Mouse (Mus musculus): Measurements from ENCODE around the gene Agbl5. TPM values are rescaled to one million over a fixed set of nuclear protein-coding genes. Genes with fewer than 3 reads are reported as not detected.

Gene Agbl5
- polyA plus RNA-seq, 2 experiments: 27.7 to 61.9 TPM

DNA sequence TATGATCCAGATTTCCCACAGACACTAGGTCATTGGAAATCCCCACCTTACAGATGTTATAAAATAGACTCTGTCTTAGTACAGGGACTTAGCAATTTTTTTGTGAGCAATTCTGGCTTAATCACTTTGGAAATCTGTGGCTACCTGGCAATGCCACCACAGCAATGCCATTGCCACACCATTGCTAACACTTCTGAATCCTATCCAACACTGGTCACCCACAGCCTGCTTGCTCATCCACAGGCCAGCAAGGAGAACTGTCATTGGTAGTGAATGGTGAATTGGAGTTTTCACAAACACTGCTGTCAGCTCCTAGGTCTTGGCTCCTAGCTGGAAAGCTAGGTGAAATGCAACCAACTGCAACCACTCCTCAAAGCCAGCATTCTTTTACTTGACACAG is 22.0 kb downstream of the Agbl5 start:
- ATAC-seq (ENCODE audit: low FRiP score, low read depth): no peak
- no peak for TF ChIP-seq POLR2A (IDR thresholded peaks at IDR 0.05; ENCODE audit: borderline replicate concordance, extremely low read depth, insufficient read depth, insufficient read length)
- Histone ChIP-seq H3K4me2 (replicated peaks; ENCODE audit: low read depth, low read length, severe bottlenecking) (no peak overlapping the region), H3K36me3 (ENCODE audit: control insufficient read depth, insufficient read depth, low read length) (peaks cover 10% of the 10 kb centered on the region), H3K9ac (ENCODE audit: low read depth, low read length, severe bottlenecking) (no peak overlapping the region), H3K4me3 (replicated peaks; ENCODE audit: low read length) (no peak overlapping the region), H3K4me1 (ENCODE audit: control insufficient read depth, insufficient read depth, low read length) (peaks cover 66% of the 10 kb centered on the region), H3K27ac (replicated peaks; ENCODE audit: low read depth, low read length) (peak overlapping the region; percentile 97), H3K27me3 (ENCODE audit: control insufficient read depth, insufficient read depth, low read length) (no peaks in the 10 kb centered on the region), H3K9me3 (ENCODE audit: control insufficient read depth, low read length) (no peaks in the 10 kb centered on the region)
- DNase-seq (ENCODE audit: low spot score): no peak

DNA sequence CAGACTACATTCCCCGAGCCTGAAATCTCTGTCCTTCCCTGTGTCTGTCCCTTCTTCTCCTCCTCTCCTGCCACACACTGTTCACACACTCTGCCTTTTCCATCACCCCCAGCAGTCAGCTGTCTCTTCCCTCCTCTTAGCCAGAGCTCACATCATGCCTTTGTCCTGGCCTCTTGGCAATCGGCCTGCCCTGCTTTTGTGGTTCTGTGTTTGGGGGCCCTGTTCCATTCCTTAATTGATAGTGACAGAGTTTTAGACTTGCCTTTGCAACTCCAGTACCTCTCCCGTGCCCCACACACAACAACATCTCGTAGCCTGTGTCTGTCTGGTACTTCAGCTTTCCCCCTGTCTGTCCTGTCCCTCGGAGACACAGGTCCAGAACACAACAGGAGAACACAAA is 23.7 kb downstream of the Agbl5 start:
- 0 out of 2 replicates have a peak overlapping the region, but pooled peaks have one; percentile 71 for H3K9ac ChIP-seq (ENCODE audit: low read depth, low read length, severe bottlenecking)
- H3K27me3 ChIP-seq (ENCODE audit: control insufficient read depth, insufficient read depth, low read length): no peaks in the 10 kb centered on the region
- H3K4me3 ChIP-seq (replicated peaks; ENCODE audit: low read length): no peak overlapping the region
- peaks cover 7% of the 10 kb centered on the region for H3K36me3 ChIP-seq (ENCODE audit: control insufficient read depth, insufficient read depth, low read length)
- H3K4me1 ChIP-seq (ENCODE audit: control insufficient read depth, insufficient read depth, low read length): peaks cover 64% of the 10 kb centered on the region
- TF ChIP-seq POLR2A (IDR thresholded peaks at IDR 0.05; ENCODE audit: borderline replicate concordance, extremely low read depth, insufficient read depth, insufficient read length): no peak
- WGBS: 57% methylated on average over 5 of the region's 5 CpGs
- no peaks in the 10 kb centered on the region for H3K9me3 ChIP-seq (ENCODE audit: control insufficient read depth, low read length)
- peak; percentile 23 for DNase-seq (ENCODE audit: low spot score)
- ATAC-seq (ENCODE audit: low FRiP score, low read depth): no peak
- H3K27ac ChIP-seq (replicated peaks; ENCODE audit: low read depth, low read length): peak overlapping the region; percentile 97
- no peak overlapping the region for H3K4me2 ChIP-seq (replicated peaks; ENCODE audit: low read depth, low read length, severe bottlenecking)

DNA sequence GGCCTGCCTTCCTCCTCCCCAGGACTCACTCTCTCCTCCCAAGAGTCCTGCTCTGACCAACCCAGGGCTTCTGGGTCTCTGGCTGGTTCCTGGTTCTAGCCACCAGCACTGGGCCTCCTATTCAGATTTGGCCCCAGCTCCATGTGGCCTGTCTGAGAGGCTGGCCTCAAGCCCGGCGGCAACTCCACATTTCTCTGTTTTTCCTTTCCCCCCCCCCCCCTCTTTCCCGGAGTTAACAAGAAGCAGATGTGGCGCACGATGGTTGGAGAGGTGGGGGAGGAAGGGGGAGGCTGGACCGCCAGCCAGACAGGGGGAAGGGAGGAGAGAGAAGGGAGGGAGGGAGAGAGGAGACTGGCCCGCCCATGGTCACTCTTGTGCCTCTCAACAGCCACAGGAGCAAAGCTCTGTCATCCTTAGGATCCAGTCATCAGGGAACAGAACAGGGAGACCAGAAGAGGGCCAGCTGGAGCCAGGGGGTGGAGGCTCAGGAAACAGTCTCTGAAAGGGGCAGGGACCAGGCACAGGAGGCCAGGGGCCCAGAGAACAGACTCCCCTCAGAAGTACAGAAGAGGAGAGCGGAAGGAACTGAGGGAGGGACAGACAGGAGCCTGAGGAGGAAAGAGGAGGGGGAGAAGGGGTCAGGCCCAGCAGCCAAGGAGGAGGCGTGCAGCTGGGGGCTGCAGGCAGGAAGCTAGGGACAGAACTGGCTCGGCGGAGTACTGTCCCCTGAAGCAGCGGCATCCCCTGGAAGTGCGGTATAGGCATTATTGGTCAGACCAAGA is 24.8 kb downstream of the Agbl5 start, which contains the start of gene Emilin1:
Gene Emilin1, plus strand, starts transcription at position 343 of the 782 bp plus-strand sequence.
- no peaks in the 10 kb centered on the region for H3K9me3 ChIP-seq (ENCODE audit: control insufficient read depth, low read length)
- ATAC-seq (ENCODE audit: low FRiP score, low read depth) (peak; percentile 85), DNase-seq (ENCODE audit: low spot score) (peak; percentile 91)
- 9% methylated on average over 10 of the region's 13 CpGs for whole genome bisulfite sequencing
- no peaks in the 10 kb centered on the region for H3K27me3 ChIP-seq (ENCODE audit: control insufficient read depth, insufficient read depth, low read length)
- H3K4me2 ChIP-seq (replicated peaks; ENCODE audit: low read depth, low read length, severe bottlenecking): peak within 1 kb of the TSS; percentile 91
- peaks cover 18% of the 10 kb centered on the region for H3K36me3 ChIP-seq (ENCODE audit: control insufficient read depth, insufficient read depth, low read length)
- peak; percentile 26; the same call in 1 of the 2 replicates for TF ChIP-seq POLR2A (IDR thresholded peaks at IDR 0.05; ENCODE audit: borderline replicate concordance, extremely low read depth, insufficient read depth, insufficient read length)
- peak within 1 kb of the TSS; percentile 71 for H3K9ac ChIP-seq (ENCODE audit: low read depth, low read length, severe bottlenecking)
- peak within 1 kb of the TSS; percentile 62 for H3K4me3 ChIP-seq (replicated peaks; ENCODE audit: low read length)
- peak within 1 kb of the TSS; percentile 97 for H3K27ac ChIP-seq (replicated peaks; ENCODE audit: low read depth, low read length)
- peaks cover 60% of the 10 kb centered on the region for H3K4me1 ChIP-seq (ENCODE audit: control insufficient read depth, insufficient read depth, low read length)

DNA sequence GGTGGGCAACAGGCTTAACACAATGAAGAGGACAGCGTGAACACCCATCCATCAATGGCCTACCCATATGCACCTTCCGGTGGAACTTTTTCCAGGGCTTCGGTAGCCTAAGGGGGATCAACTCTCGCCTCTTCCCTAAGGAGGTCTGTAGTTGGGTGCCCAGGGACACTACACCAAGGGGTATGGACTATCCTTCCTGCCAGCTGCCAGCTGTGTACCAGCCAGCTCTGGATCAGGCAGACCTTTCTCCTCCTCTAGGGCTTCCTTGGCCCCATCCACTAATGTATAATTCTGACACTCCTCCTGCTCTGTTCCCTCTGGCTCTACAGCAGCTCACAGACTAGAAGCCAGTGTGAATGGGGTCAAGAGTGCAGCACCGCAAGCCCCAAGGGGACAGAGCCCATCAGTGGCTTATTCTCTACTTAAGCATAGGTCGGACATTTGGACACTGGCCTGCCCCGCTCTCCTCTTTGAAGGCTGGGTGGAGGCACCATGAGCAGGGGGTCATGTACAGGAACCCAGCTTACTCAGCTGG is 25.7 kb downstream of the Agbl5 start:
- DNase-seq (ENCODE audit: low spot score) (no peak), ATAC-seq (ENCODE audit: low FRiP score, low read depth) (no peak)
- no peaks in the 10 kb centered on the region for H3K9me3 ChIP-seq (ENCODE audit: control insufficient read depth, low read length)
- peak overlapping the region; percentile 91 for H3K4me2 ChIP-seq (replicated peaks; ENCODE audit: low read depth, low read length, severe bottlenecking)
- no peaks in the 10 kb centered on the region for H3K27me3 ChIP-seq (ENCODE audit: control insufficient read depth, insufficient read depth, low read length)
- 26% methylated on average over 5 of the region's 7 CpGs for WGBS
- H3K36me3 ChIP-seq (ENCODE audit: control insufficient read depth, insufficient read depth, low read length): peaks cover 27% of the 10 kb centered on the region
- H3K9ac ChIP-seq (ENCODE audit: low read depth, low read length, severe bottlenecking): peak overlapping the region; percentile 71
- H3K4me1 ChIP-seq (ENCODE audit: control insufficient read depth, insufficient read depth, low read length): peaks cover 53% of the 10 kb centered on the region
- no peak for TF ChIP-seq POLR2A (IDR thresholded peaks at IDR 0.05; ENCODE audit: borderline replicate concordance, extremely low read depth, insufficient read depth, insufficient read length)
- H3K27ac ChIP-seq (replicated peaks; ENCODE audit: low read depth, low read length): peak overlapping the region; percentile 97
- H3K4me3 ChIP-seq (replicated peaks; ENCODE audit: low read length): peak overlapping the region; percentile 62

DNA sequence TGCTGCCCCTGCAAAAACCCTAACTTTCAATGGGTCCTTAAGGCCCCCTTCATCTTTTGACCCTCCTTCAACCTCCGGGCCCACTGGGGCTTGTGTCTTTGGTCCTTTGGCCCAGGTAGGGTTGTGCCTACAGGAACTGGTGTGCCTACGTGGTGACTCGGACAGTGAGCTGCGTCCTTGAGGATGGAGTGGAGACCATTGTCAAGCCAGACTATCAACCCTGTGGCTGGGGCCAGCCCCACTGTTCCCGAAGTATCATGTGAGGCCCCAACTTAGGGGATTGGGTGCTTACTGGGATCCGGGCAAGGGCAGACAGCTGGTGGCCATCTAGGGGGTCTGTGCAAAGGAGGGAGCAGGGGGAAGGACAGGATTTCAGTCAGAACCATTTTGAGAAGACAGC is 26.4 kb downstream of the Agbl5 start:
- H3K4me1 ChIP-seq (ENCODE audit: control insufficient read depth, insufficient read depth, low read length): peaks cover 47% of the 10 kb centered on the region

More for the DNA sequence above, 26.4 kb downstream of the Agbl5 start:
- Histone ChIP-seq H3K4me3 (replicated peaks; ENCODE audit: low read length) (peak overlapping the region; percentile 62), H3K27ac (replicated peaks; ENCODE audit: low read depth, low read length) (peak overlapping the region; percentile 97), H3K4me2 (replicated peaks; ENCODE audit: low read depth, low read length, severe bottlenecking) (peak overlapping the region; percentile 91), H3K36me3 (ENCODE audit: control insufficient read depth, insufficient read depth, low read length) (peaks cover 34% of the 10 kb centered on the region), H3K9ac (ENCODE audit: low read depth, low read length, severe bottlenecking) (peak overlapping the region; percentile 71), H3K27me3 (ENCODE audit: control insufficient read depth, insufficient read depth, low read length) (no peaks in the 10 kb centered on the region), H3K9me3 (ENCODE audit: control insufficient read depth, low read length) (no peaks in the 10 kb centered on the region)
- ATAC-seq (ENCODE audit: low FRiP score, low read depth): no peak
- no peak for DNase-seq (ENCODE audit: low spot score)
- WGBS: 33% methylated on average over 6 of the region's 6 CpGs
- TF ChIP-seq POLR2A (IDR thresholded peaks at IDR 0.05; ENCODE audit: borderline replicate concordance, extremely low read depth, insufficient read depth, insufficient read length): no peak

Measured in limb, embryonic 14.5 days (tissue).